Mouse (Mus musculus): ENCODE data around the gene Acvr2b.

- no peak for TF ChIP-seq CTCF (IDR thresholded peaks at IDR 0.05; ENCODE audit: extremely low read depth, insufficient read depth, insufficient read length, insufficient replicate concordance)
- no peak for TF ChIP-seq POLR2A (IDR thresholded peaks at IDR 0.05; ENCODE audit: low read depth, low read length)
Measured at GRCm38 (mm10) chr9:119438498-119439000, 36.6 kb downstream of the Acvr2b start.

Measured in spleen, adult 2 months (tissue).